Mouse (Mus musculus): ENCODE measurements at regions not wholly inside any gene's neighbourhood (a gene's known extent, or its start where the extent isn't known, plus 50 kb on each side); places are given as distances from the start of the nearest gene placed in this dataset.

GRCm38 (mm10) chr16:19087914-19088313 is 211.1 kb downstream of the Hira start:
- no peaks in the 10 kb centered on the region for H3K9me3 ChIP-seq (ENCODE audit: low read depth, low read length)
- DNase-seq (peak; percentile 48), ATAC-seq (ENCODE audit: insufficient read depth) (no peak)
- H3K4me2 ChIP-seq = no peak overlapping the region
- no peak overlapping the region for H3K9ac ChIP-seq
- WGBS = 8% methylated on average over 1 of the region's 1 CpGs
- no peak overlapping the region for H3K27ac ChIP-seq (ENCODE audit: low read depth)
- no peaks in the 10 kb centered on the region for H3K36me3 ChIP-seq (ENCODE audit: insufficient read depth)
- H3K27me3 ChIP-seq (ENCODE audit: insufficient read depth, low read length) = no peaks in the 10 kb centered on the region
- H3K4me3 ChIP-seq (ENCODE audit: low read depth, low read length) = no peak overlapping the region
- no peaks in the 10 kb centered on the region for H3K4me1 ChIP-seq (ENCODE audit: insufficient read depth)
- TF ChIP-seq CTCF (IDR thresholded peaks at IDR 0.05; ENCODE audit: low read depth) = no peak

Data from lung, embryonic 14.5 days (tissue).